Mouse (Mus musculus) stomach, postnatal 0 days (tissue): Measurements from ENCODE around the gene Mybpc2. TPM values are rescaled to one million over a fixed set of nuclear protein-coding genes. Genes with fewer than 3 reads are reported as not detected.

Source experiments
- ATAC-seq: fragments of 200-750 bp; cut with Nextera tagmentation; 2 replicates; pipeline ENCODE4 v1.8.0; 2017; ENCODE audit not compliant: low FRiP score, low TSS enrichment
- DNase-seq: peaks from one replicate; pipeline ENCODE4 v3.0.0-alpha.2; 2016; ENCODE audit warnings: low spot score
- H3K27ac ChIP-seq: fragments of 300-500 bp; sonication (generic); replicated peaks from 2 replicates; pipeline ENCODE4 v1.5.1; 2014; ENCODE audit warnings: mild to moderate bottlenecking, control low read depth
- H3K27me3 ChIP-seq: fragments of 300-500 bp; sonication (generic); 2 replicates; pipeline ENCODE4 v1.6.1; 2014; ENCODE audit warnings: low read length; ENCODE audit not compliant: control insufficient read depth, insufficient read depth
- H3K36me3 ChIP-seq: fragments of 300-500 bp; sonication (generic); 2 replicates; pipeline ENCODE4 v1.6.1; 2014; ENCODE audit warnings: low read length, mixed read lengths; ENCODE audit not compliant: control insufficient read depth, insufficient read depth
- H3K4me1 ChIP-seq: fragments of 300-500 bp; sonication (generic); replicated peaks from 2 replicates; pipeline ENCODE4 v1.6.1; 2014; ENCODE audit warnings: antibody characterized with exemption; ENCODE audit not compliant: control insufficient read depth, insufficient read depth
- H3K4me2 ChIP-seq: fragments of 300-500 bp; sonication (generic); replicated peaks from 2 replicates; pipeline ENCODE4 v1.6.1; 2014; ENCODE audit warnings: low read depth, mild to moderate bottlenecking, control low read depth, moderate library complexity
- H3K4me3 ChIP-seq: fragments of 300-500 bp; sonication (generic); 2 replicates; pipeline ENCODE4 v1.5.1; 2014; ENCODE audit warnings: low read depth, low read length, control low read depth
- H3K9ac ChIP-seq: fragments of 300-500 bp; sonication (generic); 2 replicates; pipeline ENCODE4 v1.6.1; 2014; ENCODE audit warnings: mild to moderate bottlenecking, low read length, control low read depth, mixed read lengths
- H3K9me3 ChIP-seq: fragments of 300-500 bp; sonication (generic); 2 replicates; pipeline ENCODE4 v1.6.1; 2016; ENCODE audit warnings: low read length; ENCODE audit not compliant: control insufficient read depth
- CTCF ChIP-seq: IDR thresholded peaks from 2 replicates; pipeline ENCODE4 v1.5.1; 2016; ENCODE audit warnings: antibody characterized with exemption, low read depth, mild to moderate bottlenecking, moderate library complexity
- EP300 ChIP-seq: optimal IDR thresholded peaks from 2 replicates; pipeline ENCODE3; 2016; ENCODE audit warnings: antibody characterized with exemption
- WGBS: fragments of 180-500 bp; shearing (Covaris S2); extraction: QIAGEN DNeasy Blood & Tissue Kit; methylation state at CpG from one replicate; pipeline ENCODE4 v1.1.7; 2014; 5-methylcytosine and 5-hydroxymethylcytosine counted together
- polyA plus RNA-seq: library from polyadenylated mRNA; unstranded; fragments of >200 nt; fragmentation: Nextera tagmentation; extraction: Ambion mirVana; gene quantifications from 2 replicates; pipeline ENCODE4 v1.2.1, GENCODE M21; 2015

Gene Mybpc2
- polyA plus RNA-seq, 1 experiment from 2014 or later: 0.32 TPM

DNA sequence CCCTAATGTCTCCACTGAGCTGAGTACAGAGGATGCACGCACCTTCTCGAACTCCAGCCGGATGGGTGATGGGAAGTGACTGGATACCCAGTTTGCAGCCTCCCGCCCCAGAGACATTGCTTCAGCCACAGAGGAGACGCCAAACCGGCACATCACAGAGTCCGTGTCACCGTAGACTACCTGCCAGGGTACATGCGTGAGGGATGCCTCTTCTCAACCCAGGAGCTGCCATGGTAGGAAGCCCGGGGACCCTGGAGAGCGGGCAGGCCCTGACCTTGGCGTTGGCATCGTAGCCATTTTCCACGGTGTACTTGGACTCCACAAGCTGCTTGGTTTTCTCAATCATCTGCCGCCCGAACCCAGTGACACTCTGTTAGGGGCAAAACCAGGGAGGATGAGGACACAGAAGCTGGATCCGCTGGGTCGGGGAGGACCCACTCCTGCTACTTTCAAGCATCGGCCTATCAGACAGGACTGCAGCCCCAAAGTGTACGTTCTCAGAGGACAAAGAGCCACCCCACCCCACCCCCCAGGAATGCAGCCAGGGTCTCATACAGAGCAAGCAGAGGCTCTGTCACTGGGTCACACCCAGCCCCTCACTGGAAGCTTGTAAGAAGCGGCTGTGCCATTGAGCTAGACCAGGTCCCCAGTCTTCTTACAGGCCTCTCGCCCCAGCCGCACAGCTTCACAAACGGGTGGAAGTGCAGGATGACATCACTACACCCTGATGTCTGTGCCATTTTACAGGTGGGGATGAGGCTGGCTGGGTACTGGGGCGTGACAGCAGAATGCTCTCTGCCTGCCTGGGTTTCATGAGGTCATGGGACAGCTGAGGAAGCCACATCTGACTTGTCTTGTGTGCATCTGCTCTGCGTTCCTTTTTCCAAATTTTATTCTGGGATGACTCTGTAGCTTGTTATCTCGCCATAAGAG lies 11.5 kb upstream of the Mybpc2 start:
- Histone ChIP-seq H3K4me3 (no peak overlapping the region), H3K9ac (no peak overlapping the region), H3K27me3 (no peaks in the 10 kb centered on the region), H3K4me1 (no peaks in the 10 kb centered on the region), H3K36me3 (peaks cover 13% of the 10 kb centered on the region; the same call in 1 of the 2 replicates), H3K27ac (no peak overlapping the region), H3K9me3 (no peaks in the 10 kb centered on the region), H3K4me2 (no peak overlapping the region)
- ATAC-seq (no peak), DNase-seq (no peak)
- WGBS: 89% methylated on average over 27 of the region's 27 CpGs
- TF ChIP-seq CTCF: no peak
- no peak for TF ChIP-seq EP300

DNA sequence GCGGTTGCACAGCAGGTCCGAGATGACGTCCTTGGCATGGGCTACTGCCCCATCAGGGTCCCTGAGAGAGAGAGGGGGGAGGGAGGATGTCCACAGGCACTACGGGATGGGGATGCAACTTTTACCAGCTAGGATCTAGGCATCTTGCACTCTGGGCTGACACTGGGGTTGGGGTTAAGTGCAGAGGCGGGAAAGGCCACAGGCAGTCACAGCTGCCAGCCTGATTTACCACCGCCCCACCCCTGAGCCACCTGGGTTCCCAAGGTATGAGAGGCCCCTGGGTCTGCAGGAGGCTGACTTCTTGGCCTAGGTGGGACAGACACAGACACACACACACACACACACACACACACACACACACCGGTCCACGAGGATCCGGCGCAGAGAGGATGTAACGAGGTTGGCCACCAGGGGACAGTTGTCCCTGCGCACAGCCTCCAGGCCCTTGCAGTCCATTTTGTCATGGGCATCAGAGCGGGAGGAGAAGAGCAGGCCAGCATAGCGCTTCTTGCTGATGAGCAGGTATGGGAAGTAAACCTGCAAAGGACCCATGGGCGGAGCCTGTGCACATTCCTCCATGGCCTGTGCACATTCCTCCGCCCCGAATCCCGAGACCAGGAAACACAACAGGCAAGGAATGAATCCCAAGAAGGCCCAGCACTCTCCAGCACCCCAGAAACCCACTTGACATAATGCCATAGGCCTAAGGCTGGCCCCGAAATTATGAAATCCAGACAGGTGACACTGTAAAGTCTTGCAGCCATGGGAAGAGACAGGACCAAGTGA lies 10.4 kb upstream of the Mybpc2 start:
- Histone ChIP-seq H3K9ac (no peak overlapping the region), H3K36me3 (peaks cover 7% of the 10 kb centered on the region; the same call in 1 of the 2 replicates), H3K27ac (no peak overlapping the region), H3K9me3 (no peaks in the 10 kb centered on the region), H3K4me3 (no peak overlapping the region), H3K27me3 (no peaks in the 10 kb centered on the region), H3K4me2 (no peak overlapping the region), H3K4me1 (no peaks in the 10 kb centered on the region)
- TF ChIP-seq CTCF (peak; percentile 47), EP300 (no peak)
- DNase-seq (no peak), ATAC-seq (no peak)
- 84% methylated on average over 19 of the region's 19 CpGs for WGBS

DNA sequence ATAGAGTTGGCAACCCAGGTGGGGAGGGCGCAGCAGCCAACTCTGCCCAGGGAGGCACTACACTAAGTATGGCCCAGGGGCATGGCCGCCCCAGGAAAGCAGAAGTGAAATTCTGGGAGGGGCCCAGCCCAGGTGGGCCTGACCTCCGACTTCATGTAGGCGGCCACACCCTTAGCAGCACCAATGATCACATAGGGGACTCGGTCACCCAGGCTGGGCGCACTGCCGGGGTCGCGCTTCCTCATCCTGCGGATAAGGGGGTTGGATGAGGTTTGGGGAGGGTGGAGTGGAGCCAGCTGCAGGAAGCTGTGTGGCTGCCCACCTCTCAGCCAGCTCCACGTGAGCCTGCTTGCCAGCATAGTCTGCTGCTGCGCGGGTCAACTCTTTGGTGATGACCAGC lies 9.8 kb upstream of the Mybpc2 start:
- H3K27me3 ChIP-seq: no peaks in the 10 kb centered on the region
- ATAC-seq (no peak), DNase-seq (no peak)
- H3K4me2 ChIP-seq: no peak overlapping the region
- no peak overlapping the region for H3K27ac ChIP-seq
- no peak overlapping the region for H3K4me3 ChIP-seq
- TF ChIP-seq EP300 (no peak), CTCF (no peak)
- H3K4me1 ChIP-seq: no peaks in the 10 kb centered on the region
- 83% methylated on average over 13 of the region's 13 CpGs for WGBS
- H3K9me3 ChIP-seq: no peaks in the 10 kb centered on the region
- H3K36me3 ChIP-seq: 0 out of 2 replicates have a peak, but pooled peaks cover 7% of the 10 kb centered on the region
- no peak overlapping the region for H3K9ac ChIP-seq

DNA sequence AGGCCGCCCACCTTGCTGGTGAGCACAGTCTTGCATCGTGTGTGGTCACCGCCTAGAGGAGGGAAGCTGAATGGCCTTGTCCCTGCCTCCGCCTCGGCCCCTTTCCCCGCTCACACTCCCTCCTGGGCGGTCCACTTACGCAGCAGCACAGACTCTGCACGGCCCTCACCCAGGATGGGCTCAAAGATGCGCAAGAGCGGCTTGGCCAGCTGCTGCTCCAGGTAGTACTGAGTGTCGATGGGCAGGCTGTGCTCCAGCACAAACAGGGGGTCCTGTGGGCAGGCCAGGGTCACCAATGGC lies 9.2 kb upstream of the Mybpc2 start:
- Histone ChIP-seq H3K4me2 (no peak overlapping the region), H3K9ac (no peak overlapping the region), H3K9me3 (no peaks in the 10 kb centered on the region), H3K4me1 (no peaks in the 10 kb centered on the region), H3K4me3 (no peak overlapping the region), H3K27ac (no peak overlapping the region), H3K36me3 (0 out of 2 replicates have a peak, but pooled peaks cover 6% of the 10 kb centered on the region), H3K27me3 (no peaks in the 10 kb centered on the region)
- TF ChIP-seq EP300 (no peak), CTCF (no peak)
- no peak for DNase-seq
- WGBS: 79% methylated on average over 12 of the region's 12 CpGs
- ATAC-seq: no peak

DNA sequence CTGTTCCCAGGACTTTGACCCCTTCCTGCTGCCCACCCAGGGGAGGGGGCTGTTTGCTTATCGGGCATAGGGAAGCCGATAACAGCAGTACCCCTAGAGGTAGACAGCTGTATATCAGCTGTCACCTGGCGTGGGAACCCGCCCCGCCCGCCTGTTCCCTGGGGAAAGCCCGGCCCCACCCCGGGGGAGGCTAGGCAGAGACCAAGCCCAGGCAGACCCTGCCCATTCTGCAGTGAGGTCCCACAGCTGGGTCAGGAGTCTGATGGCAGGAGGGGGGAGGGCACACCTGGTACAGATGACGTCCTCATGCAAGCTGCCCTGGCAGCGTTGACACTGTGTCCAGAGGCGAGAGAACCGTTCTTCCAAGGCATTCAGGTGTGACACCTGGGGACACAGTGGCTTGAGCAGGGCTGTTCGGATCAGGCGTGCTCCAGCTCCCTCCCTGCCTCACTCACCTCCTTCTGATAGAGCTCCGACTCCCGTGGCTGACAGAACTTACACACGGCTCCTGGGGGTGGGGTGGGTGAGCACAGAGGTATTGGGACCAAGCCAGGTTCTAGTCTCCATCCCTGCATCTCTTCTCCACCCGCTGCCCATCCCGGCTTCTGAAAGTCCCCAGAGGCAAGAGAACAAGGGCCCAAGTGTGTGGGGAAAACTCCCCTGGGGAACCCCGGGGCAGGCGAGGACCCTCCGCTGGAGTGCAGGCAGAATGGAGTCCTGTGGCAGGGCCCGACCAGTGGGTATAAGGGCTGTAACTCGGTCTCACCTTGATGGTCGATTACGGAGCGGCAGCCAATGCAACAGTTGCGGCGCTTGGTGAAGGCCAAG lies 8.7 kb upstream of the Mybpc2 start:
- Histone ChIP-seq H3K9me3 (no peaks in the 10 kb centered on the region), H3K27me3 (no peaks in the 10 kb centered on the region), H3K36me3 (0 out of 2 replicates have a peak, but pooled peaks cover 3% of the 10 kb centered on the region), H3K4me1 (no peaks in the 10 kb centered on the region), H3K4me3 (no peak overlapping the region), H3K9ac (no peak overlapping the region), H3K4me2 (no peak overlapping the region), H3K27ac (no peak overlapping the region)
- WGBS: 70% methylated on average over 29 of the region's 29 CpGs
- ATAC-seq (no peak), DNase-seq (no peak)
- TF ChIP-seq EP300 (no peak), CTCF (no peak)
